Mouse (Mus musculus): Measurements from ENCODE around the gene Ttc39a. TPM values are rescaled to one million over a fixed set of nuclear protein-coding genes. Genes with fewer than 3 reads are reported as not detected.

Ttc39a gene
- total and polyA plus RNA-seq, 2 experiments from 2014 or later, result 3.4 to 4.2 TPM

- Histone ChIP-seq H3K36me3 (replicated peaks; ENCODE audit: control insufficient read depth, insufficient read depth, low read length) (no peaks in the 10 kb centered on the region), H3K9me3 (replicated peaks; ENCODE audit: control insufficient read depth, low read length) (no peaks in the 10 kb centered on the region), H3K4me1 (ENCODE audit: control insufficient read depth, insufficient read depth) (peaks cover 10% of the 10 kb centered on the region), H3K27me3 (ENCODE audit: control insufficient read depth, insufficient read depth, low read length) (no peaks in the 10 kb centered on the region), H3K4me2 (ENCODE audit: low read depth, low read length) (no peak overlapping the region), H3K27ac (ENCODE audit: low read depth) (no peak overlapping the region), H3K4me3 (ENCODE audit: low read depth, low read length) (no peak overlapping the region), H3K9ac (replicated peaks; ENCODE audit: low read depth, low read length) (no peak overlapping the region)
- ATAC-seq (ENCODE audit: insufficient read depth, low read depth) (no peak), DNase-seq (ENCODE audit: low spot score) (no peak)
- TF ChIP-seq CTCF (IDR thresholded peaks at IDR 0.05; ENCODE audit: low read depth), result no peak
- 71% methylated on average over 6 of the region's 6 CpGs for WGBS
These were observed 5.0 kb downstream of the Ttc39a start for GRCm38 (mm10) chr4:109411377-109411967.

- TF ChIP-seq EP300 (IDR thresholded peaks at IDR 0.05; ENCODE audit: low read depth), result no peak
- TF ChIP-seq CTCF (IDR thresholded peaks at IDR 0.05; ENCODE audit: low read depth), result no peak
- Histone ChIP-seq H3K27me3 (ENCODE audit: control insufficient read depth, insufficient read depth, low read length) (no peaks in the 10 kb centered on the region), H3K4me1 (ENCODE audit: control insufficient read depth, insufficient read depth) (peaks cover 10% of the 10 kb centered on the region), H3K9me3 (replicated peaks; ENCODE audit: control insufficient read depth, low read length) (no peaks in the 10 kb centered on the region), H3K4me3 (ENCODE audit: low read depth, low read length) (no peak overlapping the region), H3K36me3 (replicated peaks; ENCODE audit: control insufficient read depth, insufficient read depth, low read length) (no peaks in the 10 kb centered on the region), H3K9ac (replicated peaks; ENCODE audit: low read depth, low read length) (no peak overlapping the region), H3K27ac (ENCODE audit: low read depth) (no peak overlapping the region), H3K4me2 (ENCODE audit: low read depth, low read length) (no peak overlapping the region)
- no peak for DNase-seq (ENCODE audit: low spot score)
- ATAC-seq (ENCODE audit: insufficient read depth, low read depth), result no peak
- 86% methylated on average over 5 of the region's 5 CpGs for WGBS
These were observed 5.8 kb downstream of the Ttc39a start for GRCm38 (mm10) chr4:109412233-109412632.

- Histone ChIP-seq H3K9ac (replicated peaks; ENCODE audit: low read depth, low read length) (no peak overlapping the region), H3K4me3 (ENCODE audit: low read depth, low read length) (no peak overlapping the region), H3K9me3 (replicated peaks; ENCODE audit: control insufficient read depth, low read length) (no peaks in the 10 kb centered on the region), H3K4me2 (ENCODE audit: low read depth, low read length) (no peak overlapping the region), H3K4me1 (ENCODE audit: control insufficient read depth, insufficient read depth) (no peaks in the 10 kb centered on the region), H3K27ac (ENCODE audit: low read depth) (no peak overlapping the region), H3K27me3 (ENCODE audit: control insufficient read depth, insufficient read depth, low read length) (no peaks in the 10 kb centered on the region), H3K36me3 (replicated peaks; ENCODE audit: control insufficient read depth, insufficient read depth, low read length) (no peaks in the 10 kb centered on the region)
- 83% methylated on average over 1 of the region's 1 CpGs for WGBS
- TF ChIP-seq EP300 (IDR thresholded peaks at IDR 0.05; ENCODE audit: low read depth), result no peak
- no peak for TF ChIP-seq CTCF (IDR thresholded peaks at IDR 0.05; ENCODE audit: low read depth)
- no peak for ATAC-seq (ENCODE audit: insufficient read depth, low read depth)
- no peak for DNase-seq (ENCODE audit: low spot score)
These were observed 11.6 kb downstream of the Ttc39a start for GRCm38 (mm10) chr4:109417998-109418397.

- no peak for ATAC-seq (ENCODE audit: insufficient read depth, low read depth)
- Histone ChIP-seq H3K9me3 (replicated peaks; ENCODE audit: control insufficient read depth, low read length) (no peaks in the 10 kb centered on the region), H3K9ac (replicated peaks; ENCODE audit: low read depth, low read length) (no peak overlapping the region), H3K4me1 (ENCODE audit: control insufficient read depth, insufficient read depth) (no peaks in the 10 kb centered on the region), H3K4me2 (ENCODE audit: low read depth, low read length) (no peak overlapping the region), H3K27me3 (ENCODE audit: control insufficient read depth, insufficient read depth, low read length) (no peaks in the 10 kb centered on the region), H3K36me3 (replicated peaks; ENCODE audit: control insufficient read depth, insufficient read depth, low read length) (no peaks in the 10 kb centered on the region), H3K27ac (ENCODE audit: low read depth) (no peak overlapping the region), H3K4me3 (ENCODE audit: low read depth, low read length) (no peak overlapping the region)
- no peak for DNase-seq (ENCODE audit: low spot score)
- 13% methylated on average over 3 of the region's 3 CpGs for WGBS
- TF ChIP-seq CTCF (IDR thresholded peaks at IDR 0.05; ENCODE audit: low read depth), result no peak
- no peak for TF ChIP-seq EP300 (IDR thresholded peaks at IDR 0.05; ENCODE audit: low read depth)
These were observed 12.6 kb downstream of the Ttc39a start for GRCm38 (mm10) chr4:109419017-109419416.

- Histone ChIP-seq H3K27ac (ENCODE audit: low read depth) (no peak overlapping the region), H3K4me1 (ENCODE audit: control insufficient read depth, insufficient read depth) (no peaks in the 10 kb centered on the region), H3K9ac (replicated peaks; ENCODE audit: low read depth, low read length) (no peak overlapping the region), H3K36me3 (replicated peaks; ENCODE audit: control insufficient read depth, insufficient read depth, low read length) (no peaks in the 10 kb centered on the region), H3K4me3 (ENCODE audit: low read depth, low read length) (no peak overlapping the region), H3K9me3 (replicated peaks; ENCODE audit: control insufficient read depth, low read length) (no peaks in the 10 kb centered on the region), H3K27me3 (ENCODE audit: control insufficient read depth, insufficient read depth, low read length) (no peaks in the 10 kb centered on the region), H3K4me2 (ENCODE audit: low read depth, low read length) (no peak overlapping the region)
- WGBS, result 83% methylated on average over 4 of the region's 4 CpGs
- no peak for TF ChIP-seq CTCF (IDR thresholded peaks at IDR 0.05; ENCODE audit: low read depth)
- TF ChIP-seq EP300 (IDR thresholded peaks at IDR 0.05; ENCODE audit: low read depth), result no peak
- DNase-seq (ENCODE audit: low spot score) (no peak), ATAC-seq (ENCODE audit: insufficient read depth, low read depth) (no peak)
These were observed 13.1 kb downstream of the Ttc39a start for GRCm38 (mm10) chr4:109419563-109419962.

GRCm38 (mm10) chr4:109420138-109420795 is 13.8 kb downstream of the Ttc39a start:
- DNase-seq (ENCODE audit: low spot score), result no peak
- ATAC-seq (ENCODE audit: insufficient read depth, low read depth), result 0 out of 2 replicates have a peak, but pooled peaks have one; percentile 43
- H3K4me3 ChIP-seq (ENCODE audit: low read depth, low read length), result no peak overlapping the region

More at GRCm38 (mm10) chr4:109420138-109420795, 13.8 kb downstream of the Ttc39a start:
- no peaks in the 10 kb centered on the region for H3K36me3 ChIP-seq (replicated peaks; ENCODE audit: control insufficient read depth, insufficient read depth, low read length)
- no peak overlapping the region for H3K4me2 ChIP-seq (ENCODE audit: low read depth, low read length)
- no peaks in the 10 kb centered on the region for H3K4me1 ChIP-seq (ENCODE audit: control insufficient read depth, insufficient read depth)
- H3K27ac ChIP-seq (ENCODE audit: low read depth), result no peak overlapping the region
- peak; percentile 32; the same call in 1 of the 2 replicates for TF ChIP-seq CTCF (IDR thresholded peaks at IDR 0.05; ENCODE audit: low read depth)
- no peak for TF ChIP-seq EP300 (IDR thresholded peaks at IDR 0.05; ENCODE audit: low read depth)
- no peaks in the 10 kb centered on the region for H3K27me3 ChIP-seq (ENCODE audit: control insufficient read depth, insufficient read depth, low read length)
- no peaks in the 10 kb centered on the region for H3K9me3 ChIP-seq (replicated peaks; ENCODE audit: control insufficient read depth, low read length)
- no peak overlapping the region for H3K9ac ChIP-seq (replicated peaks; ENCODE audit: low read depth, low read length)
- WGBS, result 77% methylated on average over 7 of the region's 8 CpGs

Measured in heart, postnatal 0 days (tissue).